Mouse (Mus musculus) brain, embryonic 14.5 days (tissue): Measurements from ENCODE around the gene Cep170b.

ENCODE experiments used
- CTCF ChIP-seq: fragments of 200-500 bp; IDR thresholded peaks from 2 replicates; pipeline ENCODE4 v1.5.1; 2012; ENCODE audit warnings: inconsistent platforms, mild to moderate bottlenecking, moderate library complexity, borderline replicate concordance; ENCODE audit not compliant: insufficient read depth, insufficient read length; ENCODE audit errors: extremely low read depth
- POLR2A ChIP-seq: fragments of 200-500 bp; IDR thresholded peaks from 2 replicates; pipeline ENCODE4 v1.6.1; 2012; ENCODE audit warnings: mild to moderate bottlenecking, inconsistent platforms, borderline replicate concordance; ENCODE audit not compliant: poor library complexity, insufficient read depth, insufficient read length, severe bottlenecking; ENCODE audit errors: extremely low read depth

DNA sequence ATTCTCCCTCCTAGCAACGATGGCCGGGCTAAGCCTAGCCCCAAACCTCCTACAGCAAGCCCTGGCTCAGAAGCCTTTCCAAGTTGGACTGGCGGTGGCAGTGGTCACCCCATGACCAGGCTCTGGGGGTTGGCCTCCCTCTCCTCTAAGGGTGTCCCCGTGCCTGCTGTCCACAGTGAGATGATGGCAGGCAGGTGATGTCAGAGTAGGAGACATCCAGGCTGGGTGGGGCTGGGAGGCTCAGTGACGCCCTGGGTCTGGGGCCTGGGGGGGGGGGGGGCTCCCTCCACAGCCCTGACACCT is 2.7 kb downstream of the Cep170b start:
- TF ChIP-seq POLR2A = no peak
- no peak for TF ChIP-seq CTCF
